Mouse (Mus musculus) kidney, adult 10 weeks (tissue): ENCODE measurements around the gene Stx12. TPM values are rescaled to one million over a fixed set of nuclear protein-coding genes. Genes with fewer than 3 reads are reported as not detected.

Source experiments
- polyA plus RNA-seq: library from polyadenylated mRNA; stranded (reverse); fragments of 350-450 nt; fragmentation: Illumina TruSeq; extraction: RNeasy Lipid Tissue Mini Kit (QIAGEN cat#74804); gene quantifications from one replicate; pipeline ENCODE4 v1.2.3, GENCODE M21; 2014; ENCODE audit warnings: low read depth, low replicate concordance

Stx12 gene
- 99.2 TPM for polyA plus RNA-seq

GRCm38 (mm10) chr4:132884064-132884843 lies at the start of gene Stx12:
Gene Stx12, minus strand, starts transcription at chr4:132884509.

DNA sequence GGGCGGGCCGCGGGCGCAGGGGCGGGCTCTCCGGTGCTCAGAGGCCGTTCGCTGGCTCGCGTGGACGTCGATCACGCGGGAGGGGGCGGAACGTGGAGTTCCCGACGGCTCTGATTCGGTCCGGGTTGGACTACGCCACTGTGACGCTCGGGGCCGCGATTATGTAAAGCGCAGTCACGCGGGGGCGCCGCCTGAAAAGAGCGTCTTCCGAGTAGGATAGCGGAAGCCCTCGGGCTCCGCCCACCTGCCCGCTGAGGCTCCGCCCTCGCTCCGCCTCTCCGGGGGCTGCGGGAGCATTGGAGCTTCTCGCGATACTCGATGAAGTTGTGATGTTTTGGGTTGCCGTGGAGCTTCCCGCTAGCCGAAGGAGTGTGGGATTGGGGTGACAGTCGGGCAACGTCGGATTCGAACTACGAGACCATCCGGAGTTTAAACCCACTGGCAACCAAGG lies 38.3 kb upstream of the Stx12 start, which contains the start of gene Fam76a:
Fam76a (minus strand) TSS at position 1 of the 451 bp plus-strand sequence.

DNA sequence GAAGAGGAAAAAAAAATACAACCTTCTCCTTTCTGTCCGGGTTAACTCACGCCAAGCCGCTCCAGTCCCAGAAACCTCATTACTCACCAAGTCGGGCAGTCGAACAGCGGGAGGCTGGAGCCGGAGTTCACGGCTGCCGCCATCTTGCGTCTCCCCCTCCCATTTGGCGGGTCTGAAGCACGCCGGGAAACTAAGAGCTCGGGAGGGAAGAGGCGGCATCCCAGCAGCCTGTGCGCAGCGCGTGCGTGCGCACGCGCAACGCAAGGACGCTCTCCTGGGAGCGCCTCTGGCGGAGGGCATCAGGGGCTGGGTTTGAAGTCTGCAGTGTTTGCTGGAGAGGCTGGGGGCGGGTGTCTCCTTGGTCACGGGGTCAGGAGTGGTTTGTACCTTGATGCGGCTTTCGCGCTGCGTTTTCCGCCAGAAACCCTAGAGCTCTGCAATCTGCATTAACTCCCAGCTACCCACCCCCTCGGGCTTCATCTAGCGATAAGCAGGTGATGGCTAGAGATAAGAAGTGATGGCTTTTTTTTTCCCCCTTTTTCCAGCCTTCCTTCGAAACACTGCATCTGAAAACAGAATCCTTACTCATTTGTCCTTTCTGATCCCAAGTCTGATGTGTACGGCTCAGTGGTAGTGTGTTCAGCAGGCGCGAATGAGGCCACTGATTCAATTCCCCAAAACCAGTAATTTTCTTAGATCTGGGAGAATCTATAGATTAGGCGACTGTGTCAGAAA lies 41.2 kb downstream of the Stx12 start, which contains the start of gene Ppp1r8:
Ppp1r8 (minus strand) TSS at position 200 of the 735 bp plus-strand sequence.

Other genes with a start within 250 kb of the Stx12 start
- 13.7 TPM for gene Eya3, start 245.5 kb downstream of the Stx12 start, polyA plus RNA-seq
- gene Xkr8, start 152.0 kb downstream of the Stx12 start, polyA plus RNA-seq = 1.4 TPM
- 0.57 TPM for gene Smpdl3b, start 127.3 kb downstream of the Stx12 start, polyA plus RNA-seq
- 2.2 TPM for gene Rpa2, start 116.2 kb downstream of the Stx12 start, polyA plus RNA-seq
- 0.53 TPM for gene Themis2, start 88.1 kb downstream of the Stx12 start, polyA plus RNA-seq
- 7.3 TPM for gene Ppp1r8, start 41.3 kb downstream of the Stx12 start, polyA plus RNA-seq
- 32.3 TPM for gene Fam76a, start 38.0 kb upstream of the Stx12 start, polyA plus RNA-seq
- gene Fgr, start 89.6 kb upstream of the Stx12 start, polyA plus RNA-seq = 0.36 TPM
- 1.5 TPM for gene Ahdc1, start 126.8 kb upstream of the Stx12 start, polyA plus RNA-seq
- 43.9 TPM for gene Wasf2, start 246.0 kb upstream of the Stx12 start, polyA plus RNA-seq